Mouse (Mus musculus) heart, postnatal 0 days (tissue): Measurements from ENCODE around the gene Fam107a. TPM values are rescaled to one million over a fixed set of nuclear protein-coding genes. Genes with fewer than 3 reads are reported as not detected.

Experiments used
- ATAC-seq: fragments of 200-750 bp; cut with Nextera tagmentation; 2 replicates; pipeline ENCODE4 v1.8.0; 2017; ENCODE audit warnings: low read depth, moderate number of reproducible peaks, moderate library complexity; ENCODE audit not compliant: insufficient read depth
- DNase-seq: peaks from one replicate; pipeline ENCODE4 v3.0.0-alpha.2; 2016; ENCODE audit warnings: low spot score
- H3K27ac ChIP-seq: fragments of 300-500 bp; sonication (generic); 2 replicates; pipeline ENCODE4 v1.5.1; 2014; ENCODE audit warnings: low read depth, mild to moderate bottlenecking
- H3K27me3 ChIP-seq: fragments of 300-500 bp; sonication (generic); 2 replicates; pipeline ENCODE4 v1.6.1; 2014; ENCODE audit warnings: low read length, mixed read lengths; ENCODE audit not compliant: control insufficient read depth, insufficient read depth
- H3K36me3 ChIP-seq: fragments of 300-500 bp; sonication (generic); replicated peaks from 2 replicates; pipeline ENCODE4 v1.6.1; 2014; ENCODE audit warnings: low read length, mixed read lengths; ENCODE audit not compliant: control insufficient read depth, insufficient read depth
- H3K4me1 ChIP-seq: fragments of 300-500 bp; sonication (generic); 2 replicates; pipeline ENCODE4 v1.6.1; 2014; ENCODE audit warnings: antibody characterized with exemption; ENCODE audit not compliant: control insufficient read depth, insufficient read depth
- H3K4me2 ChIP-seq: fragments of 300-500 bp; sonication (generic); 2 replicates; pipeline ENCODE4 v1.6.1; 2014; ENCODE audit warnings: low read depth, mild to moderate bottlenecking, low read length, moderate library complexity
- H3K4me3 ChIP-seq: fragments of 300-500 bp; sonication (generic); 2 replicates; pipeline ENCODE4 v1.5.1; 2014; ENCODE audit warnings: low read depth, low read length
- H3K9ac ChIP-seq: fragments of 300-500 bp; sonication (generic); replicated peaks from 2 replicates; pipeline ENCODE4 v1.6.1; 2014; ENCODE audit warnings: low read depth, low read length, mixed read lengths
- H3K9me3 ChIP-seq: fragments of 300-500 bp; sonication (generic); replicated peaks from 2 replicates; pipeline ENCODE4 v1.6.1; 2016; ENCODE audit warnings: low read length; ENCODE audit not compliant: control insufficient read depth
- CTCF ChIP-seq: IDR thresholded peaks from 2 replicates; pipeline ENCODE4 v1.5.1; 2016; ENCODE audit warnings: antibody characterized with exemption, control low read depth, low read depth
- EP300 ChIP-seq: IDR thresholded peaks from 2 replicates; pipeline ENCODE4 v1.6.1; 2016; ENCODE audit warnings: antibody characterized with exemption, low read depth
- WGBS: fragments of 180-500 bp; shearing (Covaris S2); extraction: QIAGEN DNeasy Blood & Tissue Kit; methylation state at CpG from one replicate; pipeline ENCODE4 v1.1.7; 2014; 5-methylcytosine and 5-hydroxymethylcytosine counted together
- polyA plus RNA-seq: library from polyadenylated mRNA; unstranded; fragments of >200 nt; fragmentation: Nextera tagmentation; extraction: Ambion mirVana; gene quantifications from 2 replicates; pipeline ENCODE4 v1.2.1, GENCODE M21; 2015
- total RNA-seq: library from RNA; depleted of rRNA; stranded (reverse); fragments of >200 nt; gene quantifications from 2 replicates; pipeline ENCODE4 v1.2.3, GENCODE M21; 2014; ENCODE audit warnings: low replicate concordance

Gene Fam107a
- total and polyA plus RNA-seq, 2 experiments from 2014 or later = 0.26 to 3.2 TPM

GRCm38 (mm10) chr14:8348927-8349326 is 31.1 kb upstream of the Fam107a start:
- DNase-seq = no peak
- Histone ChIP-seq H3K4me2 (no peak overlapping the region), H3K36me3 (no peaks in the 10 kb centered on the region), H3K9me3 (no peaks in the 10 kb centered on the region), H3K27ac (no peak overlapping the region), H3K4me3 (no peak overlapping the region), H3K9ac (no peak overlapping the region), H3K27me3 (no peaks in the 10 kb centered on the region), H3K4me1 (no peaks in the 10 kb centered on the region)
- no peak for ATAC-seq
- TF ChIP-seq CTCF (no peak), EP300 (no peak)
- 71% methylated on average over 9 of the region's 9 CpGs for WGBS

- WGBS = 21% methylated on average over 7 of the region's 7 CpGs
Observed at GRCm38 (mm10) chr14:8346255-8346997, 28.6 kb upstream of the Fam107a start.

GRCm38 (mm10) chr14:8345566-8345965 is 27.7 kb upstream of the Fam107a start:
- H3K27ac ChIP-seq = no peak overlapping the region
- no peak overlapping the region for H3K4me2 ChIP-seq
- no peak overlapping the region for H3K9ac ChIP-seq
- DNase-seq (no peak), ATAC-seq (no peak)
- no peaks in the 10 kb centered on the region for H3K27me3 ChIP-seq
- no peaks in the 10 kb centered on the region for H3K9me3 ChIP-seq
- TF ChIP-seq CTCF (no peak), EP300 (no peak)
- no peaks in the 10 kb centered on the region for H3K36me3 ChIP-seq
- 78% methylated on average over 4 of the region's 4 CpGs for whole genome bisulfite sequencing
- H3K4me3 ChIP-seq = no peak overlapping the region
- peaks cover 11% of the 10 kb centered on the region; the same call in 1 of the 2 replicates for H3K4me1 ChIP-seq

More at GRCm38 (mm10) chr14:8346255-8346997, 28.6 kb upstream of the Fam107a start:
- no peaks in the 10 kb centered on the region for H3K27me3 ChIP-seq
- DNase-seq (peak; percentile 67), ATAC-seq (no peak; the same call in 1 of the 2 replicates)
- H3K36me3 ChIP-seq = no peaks in the 10 kb centered on the region
- H3K9ac ChIP-seq = no peak overlapping the region
- H3K4me3 ChIP-seq = no peak overlapping the region
- peaks cover 11% of the 10 kb centered on the region; the same call in 1 of the 2 replicates for H3K4me1 ChIP-seq
- peak; percentile 99 for TF ChIP-seq CTCF
- TF ChIP-seq EP300 = no peak
- no peaks in the 10 kb centered on the region for H3K9me3 ChIP-seq
- H3K4me2 ChIP-seq = no peak overlapping the region
- H3K27ac ChIP-seq = no peak overlapping the region

GRCm38 (mm10) chr14:8342509-8343106 is 24.8 kb upstream of the Fam107a start:
- no peaks in the 10 kb centered on the region for H3K9me3 ChIP-seq

GRCm38 (mm10) chr14:8340226-8340625 is 22.4 kb upstream of the Fam107a start:
- H3K9me3 ChIP-seq = no peaks in the 10 kb centered on the region
- H3K36me3 ChIP-seq = no peaks in the 10 kb centered on the region
- H3K4me3 ChIP-seq = no peak overlapping the region
- no peaks in the 10 kb centered on the region for H3K27me3 ChIP-seq
- DNase-seq (no peak), ATAC-seq (no peak)
- H3K27ac ChIP-seq = no peak overlapping the region
- no peak overlapping the region for H3K9ac ChIP-seq
- peaks cover 11% of the 10 kb centered on the region; the same call in 1 of the 2 replicates for H3K4me1 ChIP-seq
- no peak for TF ChIP-seq EP300
- no peak for TF ChIP-seq CTCF
- no peak overlapping the region for H3K4me2 ChIP-seq
- WGBS = 47% methylated on average over 4 of the region's 4 CpGs

More at GRCm38 (mm10) chr14:8342509-8343106, 24.8 kb upstream of the Fam107a start:
- 22% methylated on average over 5 of the region's 5 CpGs for WGBS
- no peak overlapping the region for H3K4me2 ChIP-seq
- TF ChIP-seq CTCF (no peak; the same call in 1 of the 2 replicates), EP300 (no peak)
- no peak overlapping the region for H3K27ac ChIP-seq
- H3K36me3 ChIP-seq = no peaks in the 10 kb centered on the region
- no peak overlapping the region for H3K4me3 ChIP-seq
- H3K27me3 ChIP-seq = no peaks in the 10 kb centered on the region
- H3K9ac ChIP-seq = no peak overlapping the region
- H3K4me1 ChIP-seq = peaks cover 11% of the 10 kb centered on the region; the same call in 1 of the 2 replicates
- DNase-seq (peak; percentile 56), ATAC-seq (peak; percentile 79)
